Mouse (Mus musculus): ENCODE data around the gene Dtx1. TPM values are rescaled to one million over a fixed set of nuclear protein-coding genes. Genes with fewer than 3 reads are reported as not detected.

Dtx1 gene
- polyA plus RNA-seq, 1 experiment from 2014 or later, result 53.9 TPM

DNA sequence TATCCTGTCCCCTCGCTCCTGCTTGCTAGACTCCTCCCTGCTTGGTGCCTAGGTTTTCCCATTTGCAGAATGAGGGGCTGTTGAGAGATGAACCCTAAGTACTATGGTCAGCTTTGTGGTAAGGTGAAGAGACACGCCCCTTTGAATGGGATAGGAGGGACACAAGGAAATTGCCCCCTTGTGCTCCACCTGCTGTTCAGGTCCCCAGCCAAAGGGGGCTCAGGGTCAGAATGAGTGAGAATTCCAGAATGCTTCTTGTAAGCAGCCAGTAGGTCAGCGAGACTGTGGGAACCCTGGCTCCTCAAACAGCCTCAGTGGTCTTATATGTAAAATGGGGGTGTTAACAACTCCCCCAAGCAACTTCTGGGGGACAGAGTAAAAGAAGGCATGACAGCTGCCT lies 13.5 kb downstream of the Dtx1 start:
- DNase-seq (ENCODE audit: low spot score) (no peak), ATAC-seq (ENCODE audit: low FRiP score) (no peak)
- no peak overlapping the region for H3K27ac ChIP-seq
- H3K4me1 ChIP-seq (replicated peaks; ENCODE audit: control insufficient read depth, insufficient read depth, low read length), result peaks cover 21% of the 10 kb centered on the region; the same call in 1 of the 2 replicates
- H3K9me3 ChIP-seq (ENCODE audit: control insufficient read depth, low read length), result no peaks in the 10 kb centered on the region
- no peak overlapping the region for H3K4me2 ChIP-seq (replicated peaks)
- H3K36me3 ChIP-seq (replicated peaks; ENCODE audit: control insufficient read depth, insufficient read depth), result peaks cover 21% of the 10 kb centered on the region
- peaks cover 36% of the 10 kb centered on the region for H3K27me3 ChIP-seq (ENCODE audit: control insufficient read depth, insufficient read depth, low read length)
- 68% methylated on average over 3 of the region's 3 CpGs for WGBS
- H3K9ac ChIP-seq, result no peak overlapping the region
- no peak overlapping the region for H3K4me3 ChIP-seq (replicated peaks; ENCODE audit: low read length)

DNA sequence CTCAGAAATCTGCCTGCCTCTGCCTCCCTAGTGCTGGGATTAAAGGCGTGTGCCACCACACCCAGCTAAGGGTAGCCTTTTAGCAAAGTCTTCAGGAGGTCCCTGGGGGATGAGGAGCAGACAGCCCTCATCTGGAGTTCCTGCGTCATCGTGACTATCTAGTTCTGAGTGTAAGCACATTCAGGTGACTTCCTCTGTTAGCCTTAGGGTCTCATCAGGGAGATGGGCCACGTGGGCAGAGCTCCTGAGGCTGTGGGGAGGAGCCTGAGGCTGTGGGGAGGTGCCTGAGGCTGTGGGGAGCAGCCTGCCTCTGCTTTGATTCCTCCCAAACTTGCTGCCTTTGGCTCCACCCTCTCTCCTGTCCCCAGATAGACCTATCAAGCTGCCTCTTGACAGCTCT lies 14.9 kb downstream of the Dtx1 start:
- WGBS, result 58% methylated on average over 4 of the region's 4 CpGs
- H3K9ac ChIP-seq, result no peak overlapping the region
- peaks cover 33% of the 10 kb centered on the region for H3K36me3 ChIP-seq (replicated peaks; ENCODE audit: control insufficient read depth, insufficient read depth)
- no peak overlapping the region for H3K4me2 ChIP-seq (replicated peaks)
- peaks cover 36% of the 10 kb centered on the region for H3K27me3 ChIP-seq (ENCODE audit: control insufficient read depth, insufficient read depth, low read length)
- ATAC-seq (ENCODE audit: low FRiP score) (no peak), DNase-seq (ENCODE audit: low spot score) (no peak)
- no peaks in the 10 kb centered on the region for H3K9me3 ChIP-seq (ENCODE audit: control insufficient read depth, low read length)
- H3K4me1 ChIP-seq (replicated peaks; ENCODE audit: control insufficient read depth, insufficient read depth, low read length), result peaks cover 21% of the 10 kb centered on the region; the same call in 1 of the 2 replicates
- H3K4me3 ChIP-seq (replicated peaks; ENCODE audit: low read length), result no peak overlapping the region
- no peak overlapping the region for H3K27ac ChIP-seq

DNA sequence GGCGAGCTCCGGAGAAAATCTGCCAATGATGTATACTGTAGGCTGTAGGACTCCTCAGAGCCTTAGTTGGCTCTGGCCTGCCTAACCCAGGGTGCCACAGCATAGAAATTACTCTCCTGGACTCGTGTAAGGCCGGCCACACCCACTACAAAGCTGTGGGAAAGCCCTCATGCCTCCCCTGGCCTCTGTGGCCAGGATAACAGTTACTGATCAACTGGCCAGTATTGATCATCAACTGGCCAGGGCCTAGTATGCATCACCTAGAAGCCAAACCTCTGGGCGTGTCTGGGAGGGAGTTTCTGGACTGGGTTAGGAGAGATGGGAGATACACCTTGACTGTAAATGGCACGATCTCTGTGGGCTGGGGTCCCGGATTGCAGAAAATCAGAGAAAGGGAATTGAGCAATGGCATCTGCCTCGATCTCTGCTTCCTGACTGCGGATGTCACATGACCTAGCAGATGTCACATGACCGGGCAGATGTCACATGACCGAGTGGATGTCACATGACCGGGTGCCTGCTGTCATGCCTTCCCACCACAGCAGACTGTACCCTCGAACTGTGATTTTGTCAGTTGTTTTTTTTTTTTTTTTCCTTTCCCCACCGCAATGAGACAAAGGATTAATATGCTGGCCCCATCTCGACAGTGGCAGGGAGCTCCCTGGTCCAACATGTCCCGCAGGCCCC lies 15.5 kb downstream of the Dtx1 start:
- peaks cover 36% of the 10 kb centered on the region for H3K27me3 ChIP-seq (ENCODE audit: control insufficient read depth, insufficient read depth, low read length)
- ATAC-seq (ENCODE audit: low FRiP score) (no peak), DNase-seq (ENCODE audit: low spot score) (no peak)
- H3K36me3 ChIP-seq (replicated peaks; ENCODE audit: control insufficient read depth, insufficient read depth), result peaks cover 35% of the 10 kb centered on the region
- no peak overlapping the region for H3K9ac ChIP-seq
- 70% methylated on average over 16 of the region's 16 CpGs for WGBS
- peaks cover 21% of the 10 kb centered on the region; the same call in 1 of the 2 replicates for H3K4me1 ChIP-seq (replicated peaks; ENCODE audit: control insufficient read depth, insufficient read depth, low read length)
- no peaks in the 10 kb centered on the region for H3K9me3 ChIP-seq (ENCODE audit: control insufficient read depth, low read length)
- H3K4me2 ChIP-seq (replicated peaks), result no peak overlapping the region
- no peak overlapping the region for H3K4me3 ChIP-seq (replicated peaks; ENCODE audit: low read length)
- no peak overlapping the region for H3K27ac ChIP-seq

DNA sequence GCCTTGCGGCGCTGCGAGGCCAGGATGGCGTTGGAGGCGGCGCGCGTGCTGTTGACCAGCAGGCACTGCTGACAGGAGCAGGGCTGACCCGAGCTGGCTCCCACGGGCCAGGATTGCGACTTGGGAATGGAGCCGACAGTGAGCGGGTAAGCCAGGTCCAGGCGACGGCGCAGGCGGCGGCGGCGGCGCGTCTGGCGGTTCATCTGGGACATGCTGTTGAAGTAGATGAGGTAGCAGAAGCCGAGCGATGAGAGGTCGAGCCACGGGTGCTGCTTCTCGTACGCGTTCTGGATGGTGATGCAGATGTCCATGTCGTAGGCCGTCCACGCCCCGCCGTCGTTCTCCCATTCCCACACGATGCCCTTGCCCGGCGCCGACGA lies 17.0 kb downstream of the Dtx1 start:
- Histone ChIP-seq H3K36me3 (replicated peaks; ENCODE audit: control insufficient read depth, insufficient read depth) (peaks cover 45% of the 10 kb centered on the region), H3K9me3 (ENCODE audit: control insufficient read depth, low read length) (no peaks in the 10 kb centered on the region), H3K27me3 (ENCODE audit: control insufficient read depth, insufficient read depth, low read length) (peaks cover 36% of the 10 kb centered on the region), H3K4me2 (replicated peaks) (0 out of 2 replicates have a peak overlapping the region, but pooled peaks have one; percentile 11), H3K27ac (no peak overlapping the region), H3K9ac (no peak overlapping the region), H3K4me1 (replicated peaks; ENCODE audit: control insufficient read depth, insufficient read depth, low read length) (peaks cover 14% of the 10 kb centered on the region; the same call in 1 of the 2 replicates), H3K4me3 (replicated peaks; ENCODE audit: low read length) (0 out of 2 replicates have a peak overlapping the region, but pooled peaks have one; percentile 3)
- 6% methylated on average over 41 of the region's 41 CpGs for WGBS
- ATAC-seq (ENCODE audit: low FRiP score), result no peak
- DNase-seq (ENCODE audit: low spot score), result no peak

DNA sequence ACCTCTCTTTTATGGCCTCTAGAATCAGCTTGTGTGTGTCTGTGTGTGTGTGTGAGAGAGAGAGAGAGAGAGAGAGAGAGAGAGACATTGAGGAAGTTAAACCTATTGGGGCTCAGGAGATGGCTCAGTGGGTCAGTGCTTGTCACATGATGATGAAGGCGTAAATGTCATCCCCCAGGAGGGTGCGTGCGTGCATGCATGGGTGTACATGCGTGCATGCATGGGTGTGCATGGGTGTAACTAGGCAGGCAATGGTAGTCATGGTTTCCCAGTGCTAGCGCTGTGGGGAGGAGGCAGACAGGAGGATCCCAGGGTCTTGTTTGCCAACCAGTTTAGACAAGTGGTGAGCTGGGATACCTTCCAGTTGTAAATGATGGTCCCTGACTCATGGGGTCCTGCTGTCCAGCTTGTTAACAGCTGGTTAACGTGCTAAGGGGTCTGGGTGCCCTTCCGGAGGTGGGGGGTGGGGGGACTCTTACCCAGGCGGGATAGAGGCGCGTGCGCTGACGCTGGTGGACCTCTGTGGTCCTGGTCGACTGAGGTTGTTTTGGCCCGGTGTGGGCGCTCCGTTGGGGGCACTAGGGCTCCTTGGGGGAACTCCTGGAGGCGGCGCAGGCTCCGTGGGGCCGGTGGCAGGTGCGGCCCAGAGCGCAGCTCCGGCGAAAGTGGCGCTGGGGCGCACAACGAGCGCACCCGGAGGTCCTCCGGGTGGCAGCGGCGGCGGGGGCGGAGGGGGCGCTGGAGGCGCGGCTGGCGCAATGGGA lies 17.6 kb downstream of the Dtx1 start:
- peaks cover 45% of the 10 kb centered on the region for H3K36me3 ChIP-seq (replicated peaks; ENCODE audit: control insufficient read depth, insufficient read depth)
- no peak overlapping the region for H3K9ac ChIP-seq
- peaks cover 8% of the 10 kb centered on the region; the same call in 1 of the 2 replicates for H3K4me1 ChIP-seq (replicated peaks; ENCODE audit: control insufficient read depth, insufficient read depth, low read length)
- WGBS, result 13% methylated on average over 37 of the region's 38 CpGs
- H3K9me3 ChIP-seq (ENCODE audit: control insufficient read depth, low read length), result no peaks in the 10 kb centered on the region
- ATAC-seq (ENCODE audit: low FRiP score) (no peak), DNase-seq (ENCODE audit: low spot score) (no peak)
- no peak overlapping the region for H3K27ac ChIP-seq
- H3K4me3 ChIP-seq (replicated peaks; ENCODE audit: low read length), result no peak overlapping the region
- H3K27me3 ChIP-seq (ENCODE audit: control insufficient read depth, insufficient read depth, low read length), result peaks cover 36% of the 10 kb centered on the region
- H3K4me2 ChIP-seq (replicated peaks), result 0 out of 2 replicates have a peak overlapping the region, but pooled peaks have one; percentile 11

DNA sequence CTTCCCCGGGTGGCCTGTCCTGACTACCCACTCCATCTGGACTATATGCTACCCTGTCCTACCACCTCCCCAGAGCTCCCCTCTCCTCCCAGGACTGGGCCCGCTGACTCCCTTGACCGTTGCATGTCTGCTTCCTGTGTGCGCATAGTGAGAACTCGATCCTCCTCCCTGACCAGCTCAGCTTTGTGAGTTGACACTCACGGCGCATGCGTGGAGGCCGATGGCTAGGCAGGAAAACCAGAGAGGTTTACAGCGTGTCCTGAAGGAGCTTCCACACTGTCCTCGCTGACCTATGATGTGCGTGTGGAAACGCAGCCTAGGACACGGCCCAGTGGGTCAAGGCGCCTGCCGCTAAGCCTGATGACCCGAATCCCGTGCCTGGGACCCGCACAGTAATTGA lies 19.7 kb downstream of the Dtx1 start:
- WGBS, result 77% methylated on average over 19 of the region's 19 CpGs
- peaks cover 54% of the 10 kb centered on the region for H3K36me3 ChIP-seq (replicated peaks; ENCODE audit: control insufficient read depth, insufficient read depth)
- no peak for DNase-seq (ENCODE audit: low spot score)
- H3K4me3 ChIP-seq (replicated peaks; ENCODE audit: low read length), result no peak overlapping the region
- no peaks in the 10 kb centered on the region; the same call in 1 of the 2 replicates for H3K4me1 ChIP-seq (replicated peaks; ENCODE audit: control insufficient read depth, insufficient read depth, low read length)
- no peak for ATAC-seq (ENCODE audit: low FRiP score)
- no peak overlapping the region for H3K9ac ChIP-seq
- H3K9me3 ChIP-seq (ENCODE audit: control insufficient read depth, low read length), result no peaks in the 10 kb centered on the region
- H3K27ac ChIP-seq, result no peak overlapping the region
- H3K27me3 ChIP-seq (ENCODE audit: control insufficient read depth, insufficient read depth, low read length), result peaks cover 36% of the 10 kb centered on the region
- no peak overlapping the region for H3K4me2 ChIP-seq (replicated peaks)

DNA sequence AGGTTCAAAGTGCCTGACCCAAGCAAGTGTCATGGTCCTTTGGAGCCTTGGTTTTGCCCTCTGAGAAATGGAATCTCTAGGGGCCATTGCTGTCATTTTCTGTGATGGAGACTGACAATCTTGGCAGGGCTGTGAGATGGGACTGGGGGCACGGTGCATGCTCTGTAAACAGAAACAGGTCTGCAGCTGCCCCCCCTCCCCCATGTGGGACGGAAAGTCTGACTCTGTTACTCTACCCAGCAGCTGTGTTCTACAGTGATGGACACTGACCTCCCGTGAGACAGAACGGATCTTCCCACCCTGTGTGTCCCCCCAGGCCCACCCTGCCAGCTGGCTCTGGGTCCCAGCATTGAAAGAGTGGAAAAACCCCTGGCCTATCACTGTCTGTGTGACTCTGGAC lies 21.3 kb downstream of the Dtx1 start:
- H3K36me3 ChIP-seq (replicated peaks; ENCODE audit: control insufficient read depth, insufficient read depth), result peaks cover 61% of the 10 kb centered on the region
- H3K4me3 ChIP-seq (replicated peaks; ENCODE audit: low read length), result no peak overlapping the region
- H3K4me1 ChIP-seq (replicated peaks; ENCODE audit: control insufficient read depth, insufficient read depth, low read length), result no peaks in the 10 kb centered on the region; the same call in 1 of the 2 replicates
- no peak overlapping the region for H3K4me2 ChIP-seq (replicated peaks)
- WGBS, result 53% methylated on average over 4 of the region's 4 CpGs
- no peak for ATAC-seq (ENCODE audit: low FRiP score)
- no peaks in the 10 kb centered on the region for H3K9me3 ChIP-seq (ENCODE audit: control insufficient read depth, low read length)
- peaks cover 25% of the 10 kb centered on the region for H3K27me3 ChIP-seq (ENCODE audit: control insufficient read depth, insufficient read depth, low read length)
- no peak overlapping the region for H3K9ac ChIP-seq
- DNase-seq (ENCODE audit: low spot score), result no peak
- H3K27ac ChIP-seq, result no peak overlapping the region

DNA sequence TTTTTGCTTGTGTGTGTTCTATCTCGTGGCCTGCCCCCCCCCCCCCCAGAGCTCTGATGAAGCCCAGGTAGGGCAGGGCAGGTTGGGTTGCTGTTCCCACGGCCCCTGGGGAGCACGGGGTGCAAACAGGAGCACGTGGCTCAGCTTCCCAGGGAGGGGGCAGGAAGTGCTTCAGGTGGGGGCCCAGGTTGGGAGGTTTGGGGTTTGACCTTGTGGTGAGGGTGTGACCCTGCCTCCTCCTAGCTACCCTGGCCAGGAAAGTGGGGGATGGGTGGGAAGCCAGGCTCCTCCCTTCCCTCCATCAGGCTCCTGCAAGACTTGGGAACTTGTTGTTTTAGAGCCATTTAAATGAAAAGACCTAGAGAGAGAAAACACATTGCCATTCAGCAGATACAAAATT lies 23.3 kb downstream of the Dtx1 start:
- no peaks in the 10 kb centered on the region for H3K9me3 ChIP-seq (ENCODE audit: control insufficient read depth, low read length)
- ATAC-seq (ENCODE audit: low FRiP score) (no peak), DNase-seq (ENCODE audit: low spot score) (no peak)
- H3K27me3 ChIP-seq (ENCODE audit: control insufficient read depth, insufficient read depth, low read length), result peaks cover 19% of the 10 kb centered on the region
- H3K4me1 ChIP-seq (replicated peaks; ENCODE audit: control insufficient read depth, insufficient read depth, low read length), result no peaks in the 10 kb centered on the region
- no peak overlapping the region for H3K4me3 ChIP-seq (replicated peaks; ENCODE audit: low read length)
- peaks cover 63% of the 10 kb centered on the region for H3K36me3 ChIP-seq (replicated peaks; ENCODE audit: control insufficient read depth, insufficient read depth)
- no peak overlapping the region for H3K27ac ChIP-seq
- H3K4me2 ChIP-seq (replicated peaks), result no peak overlapping the region
- WGBS, result 60% methylated on average over 4 of the region's 4 CpGs
- H3K9ac ChIP-seq, result no peak overlapping the region

DNA sequence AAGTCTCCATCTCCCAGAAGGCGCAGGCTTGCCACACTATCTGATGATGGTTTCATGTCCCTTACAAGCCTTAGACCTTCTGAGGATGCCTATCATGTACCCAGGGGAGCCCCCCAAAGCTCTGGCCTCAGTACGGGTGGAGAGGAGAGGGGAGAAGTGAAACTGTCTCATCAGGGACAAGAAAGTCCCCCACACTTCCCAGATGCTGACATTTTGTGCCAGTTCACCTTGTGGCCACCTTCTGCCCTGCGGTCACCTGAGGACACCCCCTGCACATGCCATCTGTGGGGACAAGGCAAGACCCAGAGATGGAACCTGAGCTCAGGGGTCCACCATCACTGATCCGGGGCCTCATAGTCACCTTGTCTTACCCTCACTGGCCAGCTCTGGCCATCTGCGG lies 23.8 kb downstream of the Dtx1 start:
- DNase-seq (ENCODE audit: low spot score) (no peak), ATAC-seq (ENCODE audit: low FRiP score) (no peak)
- Histone ChIP-seq H3K4me3 (replicated peaks; ENCODE audit: low read length) (no peak overlapping the region), H3K4me1 (replicated peaks; ENCODE audit: control insufficient read depth, insufficient read depth, low read length) (no peaks in the 10 kb centered on the region), H3K36me3 (replicated peaks; ENCODE audit: control insufficient read depth, insufficient read depth) (peaks cover 62% of the 10 kb centered on the region), H3K9me3 (ENCODE audit: control insufficient read depth, low read length) (no peaks in the 10 kb centered on the region), H3K27me3 (ENCODE audit: control insufficient read depth, insufficient read depth, low read length) (peaks cover 21% of the 10 kb centered on the region), H3K9ac (no peak overlapping the region), H3K4me2 (replicated peaks) (no peak overlapping the region), H3K27ac (no peak overlapping the region)
- 96% methylated on average over 5 of the region's 5 CpGs for WGBS
